Mouse (Mus musculus) neutrophil, adult 83 days (primary cell): ENCODE results near the gene Fam122a. TPM values are rescaled to one million over a fixed set of nuclear protein-coding genes. Genes with fewer than 3 reads are reported as not detected.

Experiments
- total RNA-seq, 2 experiments: library from RNA; stranded (reverse); gene quantifications; one replicate each; pipeline ENCODE4 v1.2.4; 2023

Gene Fam122a
- 10 to 100 TPM; 30.9 to 37.4 TPM for total RNA-seq

DNA sequence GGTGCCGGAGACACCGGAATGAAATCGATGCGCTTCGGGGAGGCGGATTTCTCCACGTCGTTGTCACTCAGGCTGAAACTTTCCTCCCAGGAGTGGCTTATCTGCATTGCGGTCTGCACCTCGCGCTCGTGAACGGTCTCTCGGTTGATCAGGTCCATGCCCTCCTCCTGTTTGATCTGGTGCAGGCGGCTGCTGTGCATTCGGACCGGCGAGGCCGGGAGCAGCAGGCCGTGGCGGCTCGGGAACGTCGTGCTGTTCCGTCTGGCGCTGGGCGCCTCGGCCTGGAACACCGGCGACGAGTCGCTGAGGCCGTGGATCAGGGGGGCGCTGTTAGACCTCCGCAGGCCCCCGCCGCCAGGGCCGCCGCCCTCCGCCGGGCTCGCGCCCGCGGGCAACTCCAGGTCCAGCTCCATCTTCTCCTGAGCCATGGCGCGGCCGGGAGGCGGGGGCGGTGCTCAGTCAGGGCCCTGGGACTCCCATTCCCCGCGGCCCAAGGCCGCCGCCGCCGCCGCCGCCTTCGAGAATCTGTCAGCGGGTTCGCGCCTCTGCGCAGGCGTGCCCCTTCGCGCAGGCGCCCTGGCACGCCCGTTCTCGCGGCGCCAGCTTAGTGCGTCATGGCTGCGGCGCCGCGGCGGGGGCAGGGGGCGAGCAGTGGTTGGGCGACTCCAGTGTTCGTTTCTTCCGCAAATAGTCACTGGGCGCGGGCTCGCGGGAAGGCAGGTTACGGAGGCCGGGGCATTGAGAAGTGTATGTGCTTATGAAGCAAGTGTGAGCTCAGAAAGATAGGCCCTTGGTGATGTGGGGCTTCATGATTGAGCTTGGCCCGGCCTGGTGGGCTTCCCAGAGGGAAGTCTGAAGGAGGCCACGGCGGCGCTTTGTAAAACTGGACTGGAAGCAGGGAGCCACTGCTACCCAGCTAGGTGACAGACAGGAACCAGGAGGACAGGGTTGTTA is at the start of gene Fam122a:
Fam122a (minus strand) TSS at position 428 of the 954 bp plus-strand sequence.

Other genes starting within 250 kb of the Fam122a start
- gene Fxn, start 196.8 kb downstream of the Fam122a start, total RNA-seq: 10 to 100 TPM in 1 of 2 experiments, 1 to 10 TPM in 1; 9.5 to 10.3 TPM
- 10 to 100 TPM; 28.0 to 30.8 TPM for gene Pip5k1b, start 78.5 kb upstream of the Fam122a start, total RNA-seq
- gene Tmem252, start 196.7 kb upstream of the Fam122a start, total RNA-seq: not detected